ENCODE assay signal across 19 mouse cellular contexts in the genomic region with DNA sequence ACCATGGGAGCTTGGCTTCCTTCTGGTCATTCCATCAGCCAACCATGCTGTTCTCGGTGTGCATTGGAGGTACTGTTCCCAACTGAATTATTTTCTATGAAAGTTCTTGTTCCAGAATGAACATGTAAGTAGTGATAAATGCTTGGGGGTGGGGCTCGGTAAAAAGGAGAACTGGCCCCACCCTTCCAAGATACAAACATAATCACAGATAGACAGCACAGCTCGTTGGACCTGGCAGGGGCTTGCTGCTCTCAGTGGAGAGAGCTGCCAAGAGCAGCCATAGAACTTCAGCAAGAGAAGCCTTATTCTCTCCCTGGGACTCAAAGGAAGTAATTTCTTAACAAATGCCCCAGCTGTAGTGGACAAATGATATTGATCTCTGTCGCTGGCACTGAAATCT.
"Had no signal": no experiment of that assay in that cellular context is flagged by ENCODE, and none has a peak within 500 bp of the region (broad histone marks: within the 10 kb centered on the region; RNA-seq: fewer than 3 reads in every experiment).

No protein-coding gene starts in this region.

- H3K27ac ChIP-seq: limb, embryonic 12.5 days; limb, embryonic 15.5 days; macrophage; midbrain, embryonic 10.5 days; midbrain, embryonic 13.5 days; neural tube, embryonic 13.5 days had no signal

- H3K27me3 ChIP-seq: limb, embryonic 12.5 days; limb, embryonic 15.5 days; megakaryocyte, embryonic 14.5 days; midbrain, embryonic 13.5 days; neural tube, embryonic 13.5 days had no signal

- H3K4me3 ChIP-seq: limb, embryonic 12.5 days; limb, embryonic 15.5 days; megakaryocyte, embryonic 14.5 days; midbrain, embryonic 10.5 days; midbrain, embryonic 13.5 days; myocyte; neural tube, embryonic 13.5 days had no signal

- H3K36me3 ChIP-seq: limb, embryonic 12.5 days; limb, embryonic 15.5 days; midbrain, embryonic 10.5 days; midbrain, embryonic 13.5 days; neural tube, embryonic 13.5 days had no signal

- DNase-seq: kidney, adult 18-20 months; kidney, adult 9 months; kidney, postnatal 14 days; kidney, postnatal 4 days; left cerebral cortex, postnatal 4 days; lung, embryonic 14.5 days; retina, postnatal 1 day; thymus, adult 18-20 months had no signal

- ATAC-seq: intestine, embryonic 16.5 days; lung, postnatal 0 days; midbrain, embryonic 13.5 days; midbrain, embryonic 16.5 days had no signal

- H3K4me1 ChIP-seq: limb, embryonic 12.5 days; limb, embryonic 15.5 days; megakaryocyte, embryonic 14.5 days; midbrain, embryonic 10.5 days; midbrain, embryonic 13.5 days; neural tube, embryonic 13.5 days had no signal

- H3K9me3 ChIP-seq: limb, embryonic 12.5 days; limb, embryonic 15.5 days; megakaryocyte, embryonic 14.5 days; midbrain, embryonic 10.5 days; midbrain, embryonic 13.5 days; neural tube, embryonic 13.5 days had no signal

- H3K4me2 ChIP-seq: limb, embryonic 12.5 days; limb, embryonic 15.5 days; lung, embryonic 14.5 days; midbrain, embryonic 13.5 days; neural tube, embryonic 13.5 days had no signal

- H3K9ac ChIP-seq: limb, embryonic 12.5 days; limb, embryonic 15.5 days; lung, embryonic 14.5 days; midbrain, embryonic 13.5 days; neural tube, embryonic 13.5 days had no signal
